Mouse (Mus musculus) forebrain, embryonic 14.5 days (tissue): ENCODE results near the gene Prdm16. TPM values are rescaled to one million over a fixed set of nuclear protein-coding genes. Genes with fewer than 3 reads are reported as not detected.

ENCODE experiments used
- ATAC-seq: fragments of 200-750 bp; cut with Nextera tagmentation; 2 replicates; pipeline ENCODE4 v1.8.0; 2017; ENCODE audit warnings: mild to moderate bottlenecking, moderate library complexity
- DNase-seq: peaks from one replicate; pipeline ENCODE4 v3.0.0-alpha.2; 2015; ENCODE audit warnings: low spot score
- H3K27ac ChIP-seq: fragments of 300-500 bp; sonication (generic); 2 replicates; pipeline ENCODE4 v1.5.1; 2014; ENCODE audit warnings: low read depth, mild to moderate bottlenecking, control low read depth, low read length, moderate library complexity
- H3K27me3 ChIP-seq: fragments of 300-500 bp; sonication (generic); replicated peaks from 2 replicates; pipeline ENCODE4 v1.6.1; 2014; ENCODE audit warnings: low read length, control low read depth, mixed read lengths; ENCODE audit not compliant: control insufficient read depth, insufficient read depth
- H3K36me3 ChIP-seq: fragments of 300-500 bp; sonication (generic); 2 replicates; pipeline ENCODE4 v1.6.1; 2014; ENCODE audit warnings: low read length, control low read depth; ENCODE audit not compliant: control insufficient read depth, insufficient read depth
- H3K4me1 ChIP-seq: fragments of 300-500 bp; sonication (generic); 2 replicates; pipeline ENCODE4 v1.6.1; 2014; ENCODE audit warnings: antibody characterized with exemption, low read length, control low read depth; ENCODE audit not compliant: control insufficient read depth, insufficient read depth
- H3K4me2 ChIP-seq: fragments of 300-500 bp; sonication (generic); 2 replicates; pipeline ENCODE4 v1.6.1; 2014; ENCODE audit warnings: mild to moderate bottlenecking, control low read depth, low read length
- H3K4me3 ChIP-seq: fragments of 300-500 bp; sonication (generic); 2 replicates; pipeline ENCODE4 v1.5.1; 2014; ENCODE audit warnings: low read depth, low read length, control low read depth
- H3K9ac ChIP-seq: fragments of 300-500 bp; sonication (generic); 2 replicates; pipeline ENCODE4 v1.6.1; 2014; ENCODE audit warnings: mild to moderate bottlenecking, low read length, control low read depth, moderate library complexity
- H3K9me3 ChIP-seq: fragments of 300-500 bp; sonication (generic); replicated peaks from 2 replicates; pipeline ENCODE4 v1.6.1; 2016; ENCODE audit warnings: low read length, control low read depth, mixed read lengths; ENCODE audit not compliant: control insufficient read depth
- WGBS: fragments of 180-500 bp; shearing (Covaris S2); extraction: QIAGEN DNeasy Blood & Tissue Kit; methylation state at CpG from one replicate; pipeline ENCODE4 v1.1.7; 2014; 5-methylcytosine and 5-hydroxymethylcytosine counted together
- polyA plus RNA-seq: library from polyadenylated mRNA; unstranded; fragments of >200 nt; fragmentation: Nextera tagmentation; extraction: Ambion mirVana; gene quantifications from 2 replicates; pipeline ENCODE4 v1.2.1, GENCODE M21; 2014

Prdm16 gene
- polyA plus RNA-seq, 1 experiment from 2014 or later, result 20.6 TPM

GRCm38 (mm10) chr4:154671232-154671912 lies 34.7 kb upstream of the Prdm16 start:
- Histone ChIP-seq H3K27me3 (no peaks in the 10 kb centered on the region), H3K4me1 (peaks cover 4% of the 10 kb centered on the region; the same call in 1 of the 2 replicates), H3K4me3 (no peak overlapping the region), H3K36me3 (no peaks in the 10 kb centered on the region), H3K27ac (no peak overlapping the region), H3K4me2 (no peak overlapping the region), H3K9me3 (no peaks in the 10 kb centered on the region), H3K9ac (no peak overlapping the region)
- no peak for ATAC-seq
- no peak for DNase-seq
- WGBS, result 73% methylated on average over 8 of the region's 8 CpGs

GRCm38 (mm10) chr4:154667767-154668166 lies 31.1 kb upstream of the Prdm16 start, which contains the start of gene Actrt2:
Gene Actrt2, minus strand, starts transcription at chr4:154667867.
- Histone ChIP-seq H3K27ac (no peak within 1 kb of the TSS), H3K4me1 (no peaks in the 10 kb centered on the region), H3K36me3 (no peaks in the 10 kb centered on the region), H3K9me3 (no peaks in the 10 kb centered on the region), H3K4me2 (no peak within 1 kb of the TSS), H3K4me3 (no peak within 1 kb of the TSS), H3K27me3 (no peaks in the 10 kb centered on the region), H3K9ac (no peak within 1 kb of the TSS)
- 82% methylated on average over 2 of the region's 2 CpGs for WGBS
- DNase-seq, result no peak
- no peak for ATAC-seq

- DNase-seq (no peak), ATAC-seq (no peak)
- no peak overlapping the region for H3K4me3 ChIP-seq
- no peak overlapping the region for H3K4me2 ChIP-seq
- no peak overlapping the region for H3K9ac ChIP-seq
- no peaks in the 10 kb centered on the region for H3K9me3 ChIP-seq
- H3K27ac ChIP-seq, result no peak overlapping the region
- no peaks in the 10 kb centered on the region for H3K27me3 ChIP-seq
- H3K36me3 ChIP-seq, result no peaks in the 10 kb centered on the region
- 70% methylated on average over 12 of the region's 12 CpGs for WGBS
- H3K4me1 ChIP-seq, result no peaks in the 10 kb centered on the region
Observed at GRCm38 (mm10) chr4:154662681-154663215, 26.1 kb upstream of the Prdm16 start.

GRCm38 (mm10) chr4:154661256-154661655 lies 24.6 kb upstream of the Prdm16 start:
- WGBS, result 55% methylated on average over 6 of the region's 6 CpGs

GRCm38 (mm10) chr4:154660025-154660424 lies 23.4 kb upstream of the Prdm16 start:
- Histone ChIP-seq H3K4me1 (no peaks in the 10 kb centered on the region), H3K27ac (no peak overlapping the region), H3K27me3 (no peaks in the 10 kb centered on the region), H3K9me3 (no peaks in the 10 kb centered on the region), H3K9ac (no peak overlapping the region), H3K4me2 (no peak overlapping the region), H3K4me3 (no peak overlapping the region), H3K36me3 (no peaks in the 10 kb centered on the region)
- ATAC-seq, result no peak
- no peak for DNase-seq

More at GRCm38 (mm10) chr4:154661256-154661655, 24.6 kb upstream of the Prdm16 start:
- no peaks in the 10 kb centered on the region for H3K9me3 ChIP-seq
- no peaks in the 10 kb centered on the region for H3K27me3 ChIP-seq
- DNase-seq, result no peak
- H3K27ac ChIP-seq, result no peak overlapping the region
- no peak overlapping the region for H3K9ac ChIP-seq
- H3K36me3 ChIP-seq, result no peaks in the 10 kb centered on the region
- H3K4me3 ChIP-seq, result no peak overlapping the region
- no peak overlapping the region for H3K4me2 ChIP-seq
- ATAC-seq, result no peak
- H3K4me1 ChIP-seq, result no peaks in the 10 kb centered on the region

GRCm38 (mm10) chr4:154655134-154655910 lies 18.6 kb upstream of the Prdm16 start:
- WGBS, result 72% methylated on average over 15 of the region's 15 CpGs
- Histone ChIP-seq H3K9ac (no peak overlapping the region), H3K4me2 (no peak overlapping the region), H3K4me3 (no peak overlapping the region), H3K9me3 (no peaks in the 10 kb centered on the region), H3K27ac (no peak overlapping the region), H3K27me3 (no peaks in the 10 kb centered on the region), H3K36me3 (no peaks in the 10 kb centered on the region), H3K4me1 (no peaks in the 10 kb centered on the region)
- no peak for DNase-seq
- ATAC-seq, result no peak

- H3K9ac ChIP-seq, result no peak overlapping the region
- 28% methylated on average over 5 of the region's 5 CpGs for WGBS
- no peak overlapping the region for H3K27ac ChIP-seq
- no peaks in the 10 kb centered on the region for H3K4me1 ChIP-seq
- ATAC-seq, result no peak
- no peaks in the 10 kb centered on the region for H3K36me3 ChIP-seq
- no peak overlapping the region for H3K4me3 ChIP-seq
- DNase-seq, result no peak
- no peaks in the 10 kb centered on the region for H3K27me3 ChIP-seq
- H3K4me2 ChIP-seq, result no peak overlapping the region
- H3K9me3 ChIP-seq, result no peaks in the 10 kb centered on the region
Observed at GRCm38 (mm10) chr4:154652494-154652893, 15.8 kb upstream of the Prdm16 start.

- 0 out of 2 replicates have a peak, but pooled peaks cover 2% of the 10 kb centered on the region for H3K9me3 ChIP-seq
- no peak for DNase-seq
- no peak for ATAC-seq
- no peak overlapping the region for H3K4me3 ChIP-seq
- no peaks in the 10 kb centered on the region for H3K4me1 ChIP-seq
- no peak overlapping the region for H3K27ac ChIP-seq
- 80% methylated on average over 19 of the region's 19 CpGs for WGBS
- no peak overlapping the region for H3K9ac ChIP-seq
- H3K4me2 ChIP-seq, result no peak overlapping the region
- no peaks in the 10 kb centered on the region for H3K27me3 ChIP-seq
- H3K36me3 ChIP-seq, result no peaks in the 10 kb centered on the region
Observed at GRCm38 (mm10) chr4:154649083-154649747, 12.5 kb upstream of the Prdm16 start.
